Mouse (Mus musculus) cerebellum, adult 2 months (tissue): ENCODE data around the gene Sox5.

Experiments used
- CTCF ChIP-seq: fragments of 200-500 bp; IDR thresholded peaks from 2 replicates; pipeline ENCODE4 v1.5.1; 2011; ENCODE audit warnings: low read depth, mild to moderate bottlenecking, control low read depth, low read length, moderate library complexity, borderline replicate concordance; ENCODE audit not compliant: insufficient read depth
- POLR2A ChIP-seq: fragments of 200-500 bp; IDR thresholded peaks from 2 replicates; pipeline ENCODE4 v1.6.1; 2011; ENCODE audit warnings: low read length, control low read depth, borderline replicate concordance; ENCODE audit not compliant: insufficient read depth

DNA sequence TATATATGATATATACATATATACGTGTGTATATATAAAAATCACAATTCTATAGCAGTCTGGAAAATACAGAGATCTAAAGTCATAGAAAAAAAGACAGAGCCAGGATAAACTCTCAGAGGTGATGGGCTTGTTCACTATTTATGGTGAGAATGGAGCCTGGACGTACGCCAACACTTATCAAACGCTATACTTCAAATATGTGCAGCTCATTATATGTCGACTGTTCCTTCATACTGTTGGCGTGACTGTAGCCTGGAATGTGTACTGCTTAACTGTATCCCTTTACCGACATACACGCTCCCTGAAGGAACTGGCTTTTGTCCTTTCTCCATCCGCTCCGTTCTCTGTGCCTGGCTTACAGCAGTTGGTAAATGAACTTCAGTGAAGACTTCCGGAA is 407.0 kb downstream of the Sox5 start:
- TF ChIP-seq CTCF, result no peak
- no peak for TF ChIP-seq POLR2A
